Mouse (Mus musculus) adrenal gland, postnatal 0 days (tissue): Measurements from ENCODE around the gene Clec2d. TPM values are rescaled to one million over a fixed set of nuclear protein-coding genes. Genes with fewer than 3 reads are reported as not detected.

Source experiments
- microRNA-seq: library from miRNA; unstranded; fragments of <30 nt; microRNA quantifications from one replicate; pipeline ENCODE4, GENCODE M21; 2016; ENCODE audit warnings: borderline replicate concordance; ENCODE audit not compliant: insufficient number of aligned reads
- polyA plus RNA-seq: library from polyadenylated mRNA; unstranded; fragments of >200 nt; fragmentation: Nextera tagmentation; extraction: Ambion mirVana; gene quantifications from 2 replicates; pipeline ENCODE4 v1.2.1, GENCODE M21; 2015

Gene Clec2d
- 0.65 and 1.5 TPM in 2 replicates for polyA plus RNA-seq

DNA sequence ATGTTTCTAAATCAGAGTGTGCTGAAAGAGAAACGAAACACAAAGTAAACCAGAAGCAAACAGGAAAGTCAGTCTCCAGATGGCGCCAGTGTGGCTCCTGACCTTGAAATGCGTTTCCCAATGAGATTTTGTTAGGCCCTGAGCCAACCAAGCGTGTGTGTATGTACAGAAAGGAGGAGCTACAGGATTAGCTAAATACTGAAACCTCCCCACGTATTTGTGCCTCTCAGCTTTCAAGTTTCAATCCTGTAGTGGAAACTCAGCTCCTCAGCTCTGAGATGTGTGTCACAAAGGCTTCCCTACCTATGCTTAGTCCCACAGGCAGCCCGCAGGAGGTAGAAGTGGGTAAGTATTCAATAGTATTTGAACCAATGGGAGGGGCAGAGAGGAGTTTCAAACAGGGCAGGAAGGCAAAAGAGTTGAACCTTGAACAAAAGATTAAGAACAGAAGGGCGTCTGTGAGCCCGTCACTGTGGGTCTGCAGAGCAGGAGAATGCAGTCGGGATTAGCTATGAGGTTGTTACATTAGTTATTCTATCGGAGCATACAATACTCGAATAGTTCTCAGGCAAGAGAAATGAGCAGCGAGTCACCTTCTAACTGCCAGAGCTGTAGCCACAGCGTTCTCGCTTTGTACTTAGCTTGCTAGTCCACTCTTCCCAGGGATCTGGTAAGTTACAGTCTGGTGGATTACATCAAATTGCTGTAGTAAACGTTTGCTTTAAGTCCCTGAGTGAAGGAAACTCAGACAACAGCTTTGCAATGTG lies at the start of gene Clec2d:
Gene Clec2d (plus strand): TSS at position 213 of the 767 bp plus-strand sequence.

Small RNA genes lying within 50 kb of the gene (microRNA-seq; reads per million reads assigned to microRNA genes)
- not detected for gene Gm27514

Other genes starting within 250 kb of the Clec2d start
- not detected in 2 replicates for gene Clec2g, start 246.2 kb upstream of the Clec2d start, polyA plus RNA-seq
- 0.14 TPM in 1 of 2 replicates, not detected in the other for gene Klrb1f, start 134.7 kb upstream of the Clec2d start, polyA plus RNA-seq
- gene Clec2e, start 79.7 kb upstream of the Clec2d start, polyA plus RNA-seq = 0.49 TPM in 1 of 2 replicates, not detected in the other
- 0.18 and 0.19 TPM in 2 replicates for gene Cd69, start 94.8 kb downstream of the Clec2d start, polyA plus RNA-seq
- not detected in 2 replicates for gene 4922502D21Rik, start 151.2 kb downstream of the Clec2d start, polyA plus RNA-seq
- gene Clec12a, start 162.1 kb downstream of the Clec2d start, polyA plus RNA-seq = 0.68 and 1.2 TPM in 2 replicates
- 0.10 TPM in 1 of 2 replicates, not detected in the other for gene Clec12b, start 205.3 kb downstream of the Clec2d start, polyA plus RNA-seq
- 12.3 and 16.8 TPM in 2 replicates for gene Clec1b, start 216.7 kb downstream of the Clec2d start, polyA plus RNA-seq
- gene Clec9a, start 228.2 kb downstream of the Clec2d start, polyA plus RNA-seq = 0.20 and 0.23 TPM in 2 replicates